Mouse (Mus musculus) kidney, adult 2 months (tissue): ENCODE data around the gene Lmo4.

Experiments used
- CTCF ChIP-seq: fragments of 200-500 bp; conservative IDR thresholded peaks from 2 replicates; pipeline ENCODE4 v1.5.1; 2011; ENCODE audit warnings: low read depth, mild to moderate bottlenecking, control low read depth, low read length, moderate library complexity, mixed read lengths; ENCODE audit not compliant: insufficient read depth, insufficient read length
- POLR2A ChIP-seq: fragments of 200-500 bp; IDR thresholded peaks from one replicate; pipeline ENCODE4 v1.6.1; 2011; ENCODE audit warnings: low read depth, low read length, control low read depth

GRCm38 (mm10) chr3:144155746-144156145, 49.3 kb downstream of the Lmo4 start:
- TF ChIP-seq POLR2A (no peak), CTCF (no peak)
